Mouse (Mus musculus) CH12.LX (cell line): ENCODE measurements around the gene Mvk. TPM values are rescaled to one million over a fixed set of nuclear protein-coding genes. Genes with fewer than 3 reads are reported as not detected.

Experiments
- DNase-seq: peaks from one replicate; pipeline ENCODE4 v3.0.0-alpha.2; 2013; ENCODE audit errors: extremely low read depth
- H3K27ac ChIP-seq: 2 replicates; pipeline ENCODE4 v1.5.1; 2012; ENCODE audit warnings: low read depth, mild to moderate bottlenecking, control low read depth, moderate library complexity; ENCODE audit not compliant: insufficient read depth
- H3K27me3 ChIP-seq: replicated peaks from 2 replicates; pipeline ENCODE3; 2012; ENCODE audit warnings: inconsistent platforms
- H3K36me3 ChIP-seq, 2 experiments: replicated peaks in 1 of 2; 2 replicates each; pipeline versions ENCODE3 to v1.6.1; 2012; ENCODE audit warnings: inconsistent platforms in 1 of 2, low read length in 1 of 2, mild to moderate bottlenecking in 1 of 2, mixed read lengths in 1 of 2, moderate library complexity in 1 of 2; ENCODE audit not compliant: control insufficient read depth in 1 of 2, insufficient read depth in 1 of 2
- H3K4me1 ChIP-seq, 2 experiments: 2 replicates each; pipeline ENCODE4 v1.6.1; 2012; ENCODE audit warnings: inconsistent platforms in 1 of 2, moderate library complexity in 1 of 2; ENCODE audit not compliant: insufficient read depth in 2 of 2, control insufficient read depth in 1 of 2
- H3K4me2 ChIP-seq: 2 replicates; pipeline ENCODE4 v1.6.1; 2012; ENCODE audit warnings: low read depth, mild to moderate bottlenecking, control low read depth; ENCODE audit not compliant: poor library complexity, insufficient read depth, severe bottlenecking
- H3K4me3 ChIP-seq, 3 experiments: fragments of 150-350 bp in 1 of 3; sonication (generic) in 1 of 3; replicated peaks in 1 of 3; 2 replicates each; pipeline versions ENCODE3 to v1.5.1; 2011 to 2012; ENCODE audit warnings: low read depth in 2 of 3, low read length in 2 of 3, mild to moderate bottlenecking in 2 of 3, moderate library complexity in 2 of 3, control low read depth in 1 of 3, improper control_type of control experiment in 1 of 3, inconsistent platforms in 1 of 3, mixed read lengths in 1 of 3; ENCODE audit not compliant: poor library complexity in 1 of 3
- H3K79me2 ChIP-seq: replicated peaks from 2 replicates; pipeline ENCODE4 v1.6.1; 2012; ENCODE audit warnings: mild to moderate bottlenecking, moderate library complexity; ENCODE audit not compliant: control insufficient read depth, poor library complexity, insufficient read depth, severe bottlenecking; ENCODE audit errors: extremely low read depth
- H3K9ac ChIP-seq: 2 replicates; pipeline ENCODE4 v1.6.1; 2012; ENCODE audit warnings: low read depth, mild to moderate bottlenecking, control low read depth, moderate library complexity; ENCODE audit not compliant: insufficient read depth
- H3K9me3 ChIP-seq: replicated peaks from 2 replicates; pipeline ENCODE3; 2012; ENCODE audit warnings: low read length, inconsistent platforms, mixed read lengths
- BHLHE40 ChIP-seq: IDR thresholded peaks from 2 replicates; pipeline ENCODE4 v1.6.1; 2011; ENCODE audit warnings: mild to moderate bottlenecking, low read depth, low read length, improper control_type of control experiment
- CHD1 ChIP-seq: IDR thresholded peaks from 2 replicates; pipeline ENCODE4 v1.6.1; 2012; ENCODE audit warnings: low read depth, low read length, improper control_type of control experiment, inconsistent platforms
- CTCF ChIP-seq, 2 experiments: IDR thresholded peaks in 1 of 2; conservative IDR thresholded peaks in 1 of 2; 2 replicates each; pipeline ENCODE4 v1.5.1; 2011 to 2012; ENCODE audit warnings: low read depth in 2 of 2, low read length in 2 of 2, improper control_type of control experiment in 1 of 2, inconsistent platforms in 1 of 2, mild to moderate bottlenecking in 1 of 2, moderate library complexity in 1 of 2
- ELF1 ChIP-seq: IDR thresholded peaks from 2 replicates; pipeline ENCODE4 v1.6.1; 2014; ENCODE audit warnings: low read depth, mild to moderate bottlenecking, inconsistent platforms, low read length, improper control_type of control experiment
- ETS1 ChIP-seq: conservative IDR thresholded peaks from 2 replicates; pipeline ENCODE4 v1.6.1; 2012; ENCODE audit warnings: low read depth, mild to moderate bottlenecking, inconsistent platforms, low read length, improper control_type of control experiment, moderate library complexity
- GABPA ChIP-seq: IDR thresholded peaks from 2 replicates; pipeline ENCODE4 v1.6.1; 2012; ENCODE audit warnings: low read depth, low read length, improper control_type of control experiment, inconsistent platforms; ENCODE audit not compliant: insufficient replicate concordance
- HCFC1 ChIP-seq: IDR thresholded peaks from 2 replicates; pipeline ENCODE4 v1.6.1; 2012; ENCODE audit warnings: low read depth, mild to moderate bottlenecking, inconsistent platforms, low read length, improper control_type of control experiment
- JUN ChIP-seq: IDR thresholded peaks from 2 replicates; pipeline ENCODE4 v1.6.1; 2011; ENCODE audit warnings: low read depth, mild to moderate bottlenecking, low read length, improper control_type of control experiment, moderate library complexity; ENCODE audit not compliant: insufficient read depth
- JUND ChIP-seq: conservative IDR thresholded peaks from 2 replicates; pipeline ENCODE4 v1.6.1; 2011; ENCODE audit warnings: low read depth, low read length, improper control_type of control experiment
- KAT2A ChIP-seq: IDR thresholded peaks from 2 replicates; pipeline ENCODE4 v1.6.1; 2012; ENCODE audit warnings: low read length, improper control_type of control experiment, inconsistent platforms; ENCODE audit not compliant: insufficient replicate concordance
- MAFK ChIP-seq: IDR thresholded peaks from 2 replicates; pipeline ENCODE4 v1.6.1; 2011; ENCODE audit warnings: low read length, improper control_type of control experiment; ENCODE audit not compliant: insufficient replicate concordance
- MAX ChIP-seq: IDR thresholded peaks from 2 replicates; pipeline ENCODE4 v1.6.1; 2011; ENCODE audit warnings: low read length, improper control_type of control experiment
- MAZ ChIP-seq: IDR thresholded peaks from 2 replicates; pipeline ENCODE4 v1.6.1; 2012; ENCODE audit warnings: low read depth, mild to moderate bottlenecking, inconsistent platforms, low read length, improper control_type of control experiment, moderate library complexity
- MEF2A ChIP-seq: IDR thresholded peaks from 2 replicates; pipeline ENCODE4 v1.6.1; 2014; ENCODE audit warnings: low read depth, mild to moderate bottlenecking, inconsistent platforms, low read length, improper control_type of control experiment, borderline replicate concordance
- MXI1 ChIP-seq: IDR thresholded peaks from 2 replicates; pipeline ENCODE4 v1.6.1; 2011; ENCODE audit warnings: mild to moderate bottlenecking, low read depth, low read length, improper control_type of control experiment
- NELFE ChIP-seq: IDR thresholded peaks from 2 replicates; pipeline ENCODE4 v1.6.1; 2011; ENCODE audit warnings: low read depth, low read length, improper control_type of control experiment
- NRF1 ChIP-seq: IDR thresholded peaks from 2 replicates; pipeline ENCODE4 v1.6.1; 2014; ENCODE audit warnings: low read depth, mild to moderate bottlenecking, inconsistent platforms, low read length, improper control_type of control experiment, moderate library complexity
- PAX5 ChIP-seq: IDR thresholded peaks from 2 replicates; pipeline ENCODE4 v1.6.1; 2012; ENCODE audit warnings: low read length, inconsistent platforms, mixed read lengths
- POLR2A ChIP-seq: IDR thresholded peaks from 2 replicates; pipeline ENCODE4 v1.6.1; 2011; ENCODE audit warnings: low read depth, mild to moderate bottlenecking, improper control_type of control experiment, low read length
- POLR2AphosphoS2 ChIP-seq: IDR thresholded peaks from 2 replicates; pipeline ENCODE4 v1.6.1; 2011; ENCODE audit warnings: low read depth, low read length, improper control_type of control experiment
- RCOR1 ChIP-seq: conservative IDR thresholded peaks from 2 replicates; pipeline ENCODE4 v1.6.1; 2012; ENCODE audit warnings: low read depth, mild to moderate bottlenecking, inconsistent platforms, low read length, improper control_type of control experiment
- SIN3A ChIP-seq: IDR thresholded peaks from 2 replicates; pipeline ENCODE4 v1.6.1; 2012; ENCODE audit warnings: low read length, improper control_type of control experiment, inconsistent platforms
- SMC3 ChIP-seq: IDR thresholded peaks from 2 replicates; pipeline ENCODE4 v1.6.1; 2011; ENCODE audit warnings: low read depth, low read length, improper control_type of control experiment
- UBTF ChIP-seq: IDR thresholded peaks from 2 replicates; pipeline ENCODE4 v1.6.1; 2012; ENCODE audit warnings: low read depth, mild to moderate bottlenecking, inconsistent platforms, low read length, improper control_type of control experiment, moderate library complexity
- USF1 ChIP-seq: IDR thresholded peaks from 2 replicates; pipeline ENCODE4 v1.6.1; 2014; ENCODE audit warnings: low read depth, mild to moderate bottlenecking, inconsistent platforms, low read length, improper control_type of control experiment
- USF2 ChIP-seq: conservative IDR thresholded peaks from 2 replicates; pipeline ENCODE4 v1.6.1; 2011; ENCODE audit warnings: low read depth, low read length, improper control_type of control experiment
- ZC3H11A ChIP-seq: IDR thresholded peaks from 2 replicates; pipeline ENCODE4 v1.6.1; 2012; ENCODE audit warnings: low read depth, mild to moderate bottlenecking, inconsistent platforms, low read length, improper control_type of control experiment
- ZKSCAN1 ChIP-seq: IDR thresholded peaks from 2 replicates; pipeline ENCODE4 v1.6.1; 2012; ENCODE audit warnings: low read depth, inconsistent platforms, low read length, improper control_type of control experiment, borderline replicate concordance
- ZNF384 ChIP-seq: IDR thresholded peaks from 2 replicates; pipeline ENCODE4 v1.6.1; 2012; ENCODE audit warnings: low read depth, low read length, improper control_type of control experiment, inconsistent platforms
- dilution Hi-C: fragments of 300-500 bp; cut with MboI; formaldehyde crosslinking; loops from 2 replicates; pipeline ENCODE4 v1.14.3; 2020; ENCODE audit warnings: low sequenced_read_pairs; ENCODE audit not compliant: extremely low pct_unique_long_range_greater_than_20kb, extremely low pct_ligation_motif_present
- in situ Hi-C: fragments of 300-500 bp; cut with MboI; formaldehyde crosslinking; loops from 3 replicates; pipeline ENCODE4 v1.14.3; 2019; ENCODE audit warnings: low sequenced_read_pairs, low pct_ligation_motif_present, low pct_unique_long_range_greater_than_20kb, mixed read lengths
- polyA plus RNA-seq: library from polyadenylated mRNA; unstranded; fragments of >175 nt; gene quantifications from 2 replicates; pipeline ENCODE4 v1.2.1, GENCODE M21; 2012; ENCODE audit warnings: low read depth; ENCODE audit not compliant: insufficient read length
- total RNA-seq, 2 experiments: library from RNA; depleted of rRNA; stranded (reverse); fragments of 300-350 nt in 1 of 2; fragments of >200 nt in 1 of 2; gene quantifications; 2 replicates each; pipeline ENCODE4 v1.2.3; 2012 to 2014

Gene Mvk
- total and polyA plus RNA-seq, 3 experiments = 21.0 to 27.9 (median 24.2) TPM

DNA sequence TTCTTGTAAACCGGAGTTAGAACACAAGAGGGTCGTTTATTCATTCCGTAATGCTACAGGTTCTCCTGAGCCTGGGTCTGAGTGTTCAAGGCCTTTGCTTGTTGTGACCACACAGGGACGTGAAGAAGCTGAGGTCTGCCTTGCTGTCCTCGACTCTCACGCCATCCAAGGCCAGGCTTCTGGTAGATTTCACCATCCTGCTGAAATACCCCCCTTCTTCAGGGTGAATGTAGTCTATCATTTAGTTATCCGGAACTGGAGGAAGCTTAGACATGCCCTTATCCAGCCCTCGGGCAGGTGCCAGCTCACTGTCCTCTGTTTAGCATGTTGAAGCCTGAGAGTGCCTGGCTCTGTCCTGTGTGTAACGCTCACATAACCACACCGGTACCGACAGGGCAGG lies 35.2 kb upstream of the Mvk start:
- Histone ChIP-seq H3K4me3 (no peak overlapping the region), H3K79me2 (no peaks in the 10 kb centered on the region), H3K9me3 (no peaks in the 10 kb centered on the region), H3K4me1 (no peaks in the 10 kb centered on the region), H3K36me3 (peaks cover 93 to 100% of the 10 kb centered on the region in 2 experiments), H3K9ac (no peak overlapping the region), H3K27ac (no peak overlapping the region)
- in situ Hi-C loops = no loop called here
- no peak for DNase-seq
- dilution Hi-C loops = no loop called here
- no peak for TF ChIP-seq SIN3A
- TF ChIP-seq POLR2A = no peak
- no peak for TF ChIP-seq ZNF384
- TF ChIP-seq GABPA = no peak
- no peak for TF ChIP-seq ELF1
- TF ChIP-seq ETS1 = no peak
- no peak for TF ChIP-seq CHD1
- no peak for TF ChIP-seq MAZ
- TF ChIP-seq NRF1 = no peak
- no peak for TF ChIP-seq USF1
- no peak for TF ChIP-seq KAT2A
- TF ChIP-seq MAFK = no peak
- TF ChIP-seq MEF2A = no peak
- no peak for TF ChIP-seq RCOR1
- TF ChIP-seq CTCF (conservative IDR thresholded peaks at IDR 0.05 in 1 of 2, IDR thresholded peaks at IDR 0.05 in 1 of 2; ENCODE audit: low read depth in 2 of 2, low read length in 2 of 2) = no peak
- no peak for TF ChIP-seq ZKSCAN1
- no peak for TF ChIP-seq BHLHE40
- no peak for TF ChIP-seq POLR2AphosphoS2
- TF ChIP-seq, all 38 proteins: peak for 0
- Histone ChIP-seq H3K27me3 (no peaks in the 10 kb centered on the region), H3K4me2 (no peak overlapping the region)

GRCm38 (mm10) chr5:114410429-114410828 lies 33.6 kb upstream of the Mvk start:
- H3K4me2 ChIP-seq = no peak overlapping the region
- no peaks in the 10 kb centered on the region for H3K4me1 ChIP-seq
- no peak overlapping the region for H3K4me3 ChIP-seq
- DNase-seq = no peak
- H3K9ac ChIP-seq = no peak overlapping the region
- H3K79me2 ChIP-seq = no peaks in the 10 kb centered on the region
- in situ Hi-C loops = no loop called here
- peaks cover 90 to 99% of the 10 kb centered on the region in 2 experiments for H3K36me3 ChIP-seq
- TF ChIP-seq MXI1 (no peak), NELFE (no peak), ZC3H11A (no peak), SMC3 (no peak), JUN (no peak), USF2 (no peak), POLR2AphosphoS2 (no peak), PAX5 (no peak), JUND (no peak), ZNF384 (no peak), ELF1 (no peak), ZKSCAN1 (no peak), HCFC1 (no peak), MAZ (no peak), MAX (no peak), UBTF (no peak)
- dilution Hi-C loops = no loop called here
- H3K27ac ChIP-seq = no peak overlapping the region
- H3K9me3 ChIP-seq = no peaks in the 10 kb centered on the region
- H3K27me3 ChIP-seq = no peaks in the 10 kb centered on the region
